Mouse (Mus musculus): ENCODE measurements around the gene Kndc1.
A peak's percentile ranks its signal among the peaks of the same experiment; 100 is the strongest.

The Kndc1 gene

DNA sequence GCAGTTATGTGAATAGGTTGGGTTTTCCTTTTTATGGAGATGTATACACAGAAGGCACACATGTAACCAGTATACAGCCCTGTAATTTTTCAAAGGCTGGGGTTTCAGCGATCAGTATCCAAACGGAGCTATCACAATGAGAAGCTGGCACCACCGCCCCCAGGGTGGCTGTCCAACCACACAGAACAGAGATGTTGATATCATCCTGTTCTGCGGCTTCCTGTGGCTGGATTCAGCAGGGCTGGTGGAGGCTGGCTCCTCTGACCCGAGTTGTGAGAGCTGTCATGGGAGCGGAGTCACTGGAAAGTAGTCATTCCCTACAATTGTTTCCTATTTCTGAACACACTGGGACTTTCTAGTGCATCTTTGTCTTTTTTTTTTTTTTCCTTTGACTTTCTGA, 10.8 kb downstream of the Kndc1 start:
- no peak for DNase-seq (ENCODE audit: extremely low spot score, low spot score)

DNA sequence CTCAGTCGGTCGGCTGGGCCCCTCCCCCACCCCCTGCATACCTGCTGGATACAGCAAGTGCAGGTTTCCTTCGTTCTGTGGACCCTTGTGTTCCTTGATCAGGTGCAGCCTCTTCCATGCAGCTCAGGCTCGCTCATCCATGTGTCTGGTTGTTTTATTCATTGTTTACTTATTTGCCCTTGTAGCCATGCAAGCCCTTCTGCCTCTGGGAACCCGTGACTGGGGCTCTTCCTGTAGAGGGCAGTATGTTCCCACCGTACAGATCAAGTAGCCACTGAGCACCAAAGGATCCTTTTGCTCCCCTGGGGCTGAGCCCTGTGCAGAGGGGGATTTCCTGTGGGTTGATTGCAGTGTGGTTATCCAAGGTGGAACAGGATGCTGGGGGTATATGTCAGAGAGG, 11.2 kb downstream of the Kndc1 start:
- peak; percentile 43 for DNase-seq (ENCODE audit: extremely low spot score, low spot score)

DNA sequence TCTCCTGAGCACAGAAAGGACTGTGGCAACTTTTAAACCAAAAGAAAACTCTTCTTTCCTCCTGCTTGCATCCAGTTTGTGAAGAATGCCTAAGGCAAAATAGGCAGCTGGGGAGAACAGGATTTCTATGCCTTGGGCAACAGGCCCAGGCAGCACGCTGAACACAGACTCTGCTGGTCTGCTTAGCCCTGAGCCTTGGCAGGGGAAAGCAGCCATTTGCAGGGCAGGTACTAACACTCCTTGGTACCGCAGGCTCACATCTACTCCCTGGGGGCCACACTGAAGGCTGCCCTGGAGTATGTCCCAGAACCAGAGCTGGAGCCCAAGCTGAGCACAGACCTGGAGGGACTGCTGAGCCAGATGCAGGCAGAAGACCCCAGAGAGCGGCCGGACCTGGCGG, 13.7 kb downstream of the Kndc1 start:
- no peak for DNase-seq (ENCODE audit: extremely low spot score, low spot score)

DNA sequence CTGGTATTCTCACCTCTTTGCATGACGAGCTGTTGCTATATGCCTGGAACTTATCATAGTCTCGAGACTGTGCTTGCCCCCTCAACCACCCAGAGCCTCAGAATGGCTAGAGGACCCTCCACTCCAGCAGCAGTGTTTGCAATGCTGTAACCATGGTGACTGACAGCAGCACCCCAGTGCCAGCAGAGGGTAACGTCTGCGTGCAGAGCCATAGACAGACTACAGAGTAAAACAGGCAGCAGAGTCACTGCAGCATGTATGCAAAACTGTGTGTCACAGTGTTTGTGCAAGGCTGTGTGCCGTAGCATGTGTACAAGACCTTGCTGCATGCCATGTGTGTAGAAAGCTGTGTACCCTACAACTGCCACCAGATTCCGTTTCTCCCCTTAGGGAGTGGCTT, 15.0 kb downstream of the Kndc1 start:
- DNase-seq (ENCODE audit: extremely low spot score, low spot score), result no peak

DNA sequence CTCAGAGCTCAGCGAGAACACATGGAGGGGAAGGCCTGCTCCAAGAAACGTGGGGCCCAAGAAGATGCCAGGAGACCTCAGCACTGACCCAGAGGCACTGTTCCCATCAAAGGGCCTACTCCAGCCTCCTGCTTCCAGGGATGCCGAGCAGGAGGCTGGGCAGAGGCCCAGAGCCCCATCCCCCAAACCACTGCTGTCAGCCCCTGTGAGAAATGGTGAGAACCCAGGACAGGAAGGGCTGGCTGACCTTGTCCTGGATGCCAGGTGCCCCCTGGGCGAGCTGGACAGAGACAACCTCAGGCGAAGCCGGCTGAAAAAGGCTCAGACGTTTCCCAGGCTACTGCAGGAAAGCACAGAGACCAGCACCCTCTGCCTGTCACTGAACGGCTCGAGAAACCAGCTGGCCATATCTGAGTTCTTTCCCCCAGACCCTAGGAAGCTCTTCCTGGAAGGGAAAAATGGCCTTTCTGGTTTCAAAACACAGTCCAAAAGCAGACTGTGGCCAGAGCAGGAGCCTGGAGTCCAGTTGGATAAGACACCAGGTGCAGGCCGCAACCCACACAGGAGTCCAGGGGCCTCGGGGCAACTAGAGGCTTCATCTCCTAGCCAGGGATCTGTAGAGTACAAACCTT, 15.8 kb downstream of the Kndc1 start:
- DNase-seq (ENCODE audit: extremely low spot score, low spot score), result no peak

DNA sequence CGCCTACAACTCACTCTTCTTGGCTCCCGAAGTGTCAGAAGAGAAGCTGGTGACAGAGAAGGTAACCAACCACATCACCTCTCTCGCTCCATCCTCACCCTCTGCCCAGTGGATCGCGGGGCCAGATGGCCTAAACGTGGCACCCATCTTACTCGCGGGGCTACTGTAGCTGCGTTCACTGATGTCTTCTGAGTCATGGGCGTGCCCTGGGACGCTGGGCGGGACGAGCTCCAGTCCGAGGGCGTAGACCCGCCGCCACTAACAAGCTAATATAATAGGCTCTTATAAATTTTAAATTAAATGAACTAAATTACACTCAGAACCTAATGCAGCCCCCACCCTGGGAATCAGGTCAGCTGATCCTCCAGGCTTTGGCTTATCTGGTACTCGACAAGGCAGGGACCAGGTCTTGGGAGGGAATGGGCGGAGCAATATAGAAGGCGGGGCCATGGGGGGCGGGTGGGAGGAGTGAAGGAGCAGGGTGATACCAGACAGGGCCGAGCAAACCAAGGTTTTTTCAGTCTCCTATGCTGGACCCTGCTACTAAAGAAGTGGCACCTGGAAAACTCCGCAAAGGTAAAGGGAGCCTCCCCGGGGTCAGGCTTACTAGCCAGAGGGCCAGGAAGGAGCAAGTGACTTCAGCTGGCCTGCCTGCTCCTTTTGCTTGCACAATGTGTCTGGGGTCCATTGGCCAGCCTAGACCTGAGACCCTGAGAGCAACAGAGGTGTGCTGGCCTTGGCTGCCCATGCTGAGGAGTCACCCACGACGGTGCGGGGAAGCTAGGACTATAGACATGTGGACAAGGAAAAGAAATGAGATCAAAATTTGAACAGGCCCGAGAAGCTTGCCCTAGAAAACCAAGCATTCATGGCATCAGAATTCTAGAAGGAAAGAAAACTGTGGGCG, 19.9 kb downstream of the Kndc1 start:
- peak; percentile 53 for DNase-seq (ENCODE audit: extremely low spot score, low spot score)

DNA sequence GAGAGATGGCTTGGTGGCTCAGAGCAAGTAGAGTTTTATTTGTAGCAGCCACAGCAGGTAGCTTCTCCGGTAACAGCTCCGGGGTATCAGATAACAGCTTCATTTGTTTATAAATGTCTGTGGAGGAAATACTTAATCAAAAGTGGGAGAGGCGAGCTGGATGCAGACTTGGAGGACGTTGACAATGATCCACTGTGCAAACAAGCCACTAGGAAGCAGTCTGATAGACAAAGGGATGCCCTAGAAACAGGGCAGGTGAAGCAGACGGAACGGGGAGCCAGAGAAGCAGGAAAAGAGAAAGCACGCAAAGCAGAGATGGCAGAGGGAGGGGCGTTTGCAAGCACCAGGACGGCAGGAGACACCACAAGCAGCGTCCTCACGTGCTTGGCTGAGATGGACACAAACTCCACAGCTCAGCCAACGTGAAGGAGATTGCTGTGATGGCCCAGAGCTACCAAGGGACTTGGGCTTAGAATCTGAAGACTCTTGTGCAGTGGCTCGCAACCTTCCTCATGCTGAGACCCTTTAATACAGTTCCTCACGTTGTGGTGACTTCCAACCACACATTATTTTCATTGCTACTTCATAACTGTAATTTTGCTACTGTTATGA, 21.3 kb downstream of the Kndc1 start:
- DNase-seq (ENCODE audit: extremely low spot score, low spot score), result no peak

DNA sequence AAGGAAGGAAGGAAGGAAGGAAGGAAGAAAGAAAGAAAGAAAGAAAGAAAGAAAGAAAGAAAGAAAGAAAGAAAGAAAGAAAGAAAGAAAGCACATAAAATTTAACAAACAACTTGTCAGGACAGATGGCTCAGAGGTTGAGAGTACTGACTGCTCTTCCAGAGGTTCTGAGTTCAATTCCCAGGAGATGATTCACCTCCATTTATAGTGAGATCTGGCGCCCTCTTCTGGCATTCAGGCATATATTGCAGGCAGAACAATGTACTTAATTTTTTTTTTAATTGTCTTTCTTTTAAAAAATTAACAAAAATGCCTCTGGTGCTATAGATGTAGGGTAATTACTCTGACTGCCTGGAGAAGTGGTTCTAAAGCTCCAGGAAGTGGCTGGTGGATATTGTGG, 21.8 kb downstream of the Kndc1 start:
- DNase-seq (ENCODE audit: extremely low spot score, low spot score), result no peak

DNA sequence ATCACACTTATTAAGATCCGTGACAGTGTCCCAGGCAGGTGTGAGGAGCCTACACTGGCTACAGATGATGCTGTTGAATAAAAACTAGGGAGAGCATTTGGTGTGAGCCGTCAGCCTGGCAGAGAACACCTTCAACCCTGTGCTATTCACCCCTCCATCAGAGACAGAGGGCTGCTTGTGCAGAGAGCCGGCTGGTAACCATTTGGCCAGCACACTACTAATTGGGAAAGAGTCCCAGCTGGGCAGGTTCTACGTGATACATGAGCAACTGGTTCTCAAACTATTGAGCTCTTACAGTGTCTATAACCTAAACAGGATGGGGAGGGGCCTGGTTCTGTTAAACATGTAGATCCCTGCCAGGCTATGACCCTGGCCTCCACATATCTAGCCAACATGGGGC, 23.8 kb downstream of the Kndc1 start:
- DNase-seq (ENCODE audit: extremely low spot score, low spot score), result no peak

DNA sequence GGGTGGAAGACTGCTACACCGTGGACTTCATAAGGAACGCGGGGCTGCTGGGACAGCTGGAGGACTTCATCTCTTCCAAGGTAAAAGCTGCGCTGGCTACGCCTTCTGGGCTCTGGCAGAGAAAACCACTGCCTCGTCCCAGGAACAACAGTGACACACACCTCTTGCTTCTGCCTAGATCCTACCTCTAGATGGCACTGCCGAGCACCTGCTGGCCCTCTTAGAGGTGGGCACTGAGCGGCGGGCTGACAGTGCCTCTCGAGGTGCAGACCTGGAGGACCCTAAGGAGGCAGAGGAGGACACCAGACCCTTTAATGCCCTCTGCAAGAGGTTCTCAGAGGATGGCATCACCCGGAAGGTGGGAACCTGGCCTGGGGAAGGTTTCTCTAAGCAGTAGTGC, 36.2 kb downstream of the Kndc1 start:
- peak; percentile 44 for DNase-seq (ENCODE audit: extremely low spot score, low spot score)

DNA sequence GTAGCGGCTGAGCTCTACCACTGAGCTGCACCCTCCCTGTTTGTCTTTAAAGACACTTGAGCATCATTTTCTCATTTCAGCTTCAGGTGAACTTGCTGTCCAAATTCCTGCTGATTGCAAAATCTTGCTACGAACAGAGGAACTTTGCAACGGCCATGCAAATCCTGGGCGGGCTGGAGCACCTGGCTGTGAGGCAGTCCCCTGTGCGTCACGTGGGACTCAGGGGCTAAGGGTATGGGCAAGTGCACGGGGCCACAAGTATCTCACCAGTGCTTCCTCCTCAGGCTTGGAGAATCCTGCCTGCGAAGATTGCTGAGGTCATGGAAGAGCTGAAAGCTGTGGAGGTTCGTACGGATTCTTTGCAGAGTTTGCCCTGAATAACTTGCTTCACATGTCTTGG, 42.2 kb downstream of the Kndc1 start:
- no peak for DNase-seq (ENCODE audit: extremely low spot score, low spot score)

DNA sequence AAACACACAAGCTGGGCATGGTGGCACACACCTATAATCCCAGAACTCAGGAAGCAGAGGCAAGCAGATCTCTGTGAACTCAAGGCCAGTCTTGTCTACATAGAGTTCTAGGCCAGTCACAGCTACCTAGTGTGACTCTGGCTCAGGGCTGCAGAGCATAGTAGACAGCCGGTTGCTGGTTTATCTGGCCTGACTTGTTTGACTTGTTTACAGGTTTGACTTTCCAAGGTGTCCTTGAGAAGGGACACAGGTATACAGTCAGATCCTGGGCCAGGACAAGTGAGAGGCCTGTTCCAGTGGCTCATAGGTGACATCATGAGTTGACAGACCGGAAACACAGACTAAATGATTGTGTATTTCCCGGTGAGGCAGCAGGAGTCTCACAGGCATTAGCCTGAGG, 42.6 kb downstream of the Kndc1 start:
- DNase-seq (ENCODE audit: extremely low spot score, low spot score), result no peak

DNA sequence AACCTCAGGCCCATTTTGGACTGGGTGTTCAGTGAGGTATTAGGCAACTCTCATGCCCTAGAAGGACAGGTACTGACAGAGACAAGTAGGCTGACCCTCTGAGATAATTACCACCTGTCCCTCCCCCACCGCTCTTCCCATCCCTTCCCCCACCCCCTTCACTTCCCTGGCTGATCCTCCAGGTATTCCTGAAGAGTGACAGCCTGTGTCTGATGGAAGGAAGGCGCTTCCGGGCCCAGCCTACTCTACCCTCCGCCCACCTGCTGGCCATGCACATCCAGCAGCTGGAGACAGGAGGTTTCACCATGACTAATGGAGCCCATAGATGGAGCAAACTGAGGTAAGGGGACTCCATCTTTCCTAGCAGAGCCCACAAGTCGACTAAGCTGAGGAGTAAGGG, 43.3 kb downstream of the Kndc1 start:
- no peak for DNase-seq (ENCODE audit: extremely low spot score, low spot score)

DNA sequence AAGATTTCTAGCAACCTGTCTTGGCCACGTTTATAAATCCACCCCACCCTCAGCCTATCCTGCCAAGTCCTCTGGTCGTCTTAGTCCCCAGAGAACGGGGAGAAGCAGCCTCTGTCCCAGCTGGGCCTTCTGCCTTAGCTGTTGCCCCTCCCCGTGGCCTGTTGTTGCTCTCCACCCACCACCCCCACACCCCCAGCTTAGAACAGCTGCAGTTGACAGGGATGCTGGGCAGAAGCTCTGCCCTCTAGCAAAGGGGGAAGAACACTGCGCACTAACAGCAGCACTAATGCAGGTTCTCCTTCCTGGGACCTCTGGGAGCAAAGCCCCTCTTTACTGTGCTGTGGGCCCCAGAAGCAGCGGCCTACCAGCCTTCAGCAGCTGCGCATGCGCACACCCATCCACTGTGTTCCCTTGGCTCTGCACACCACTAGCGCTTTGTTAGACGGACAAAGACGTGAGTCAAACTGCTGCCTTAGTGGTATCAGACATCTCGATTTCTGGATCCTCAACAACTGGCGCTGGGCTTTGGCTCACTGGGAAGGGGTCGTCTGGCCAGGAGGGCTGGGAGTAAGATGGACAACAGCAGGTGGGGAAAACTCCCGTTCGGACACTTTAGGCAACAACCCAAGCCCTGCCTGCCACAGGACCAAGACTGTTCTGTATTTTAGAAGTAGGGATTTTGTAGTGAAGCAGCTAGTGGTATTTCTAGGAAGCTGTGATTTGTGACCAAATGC, 46.1 kb downstream of the Kndc1 start:
- no peak for DNase-seq (ENCODE audit: extremely low spot score, low spot score)

DNA sequence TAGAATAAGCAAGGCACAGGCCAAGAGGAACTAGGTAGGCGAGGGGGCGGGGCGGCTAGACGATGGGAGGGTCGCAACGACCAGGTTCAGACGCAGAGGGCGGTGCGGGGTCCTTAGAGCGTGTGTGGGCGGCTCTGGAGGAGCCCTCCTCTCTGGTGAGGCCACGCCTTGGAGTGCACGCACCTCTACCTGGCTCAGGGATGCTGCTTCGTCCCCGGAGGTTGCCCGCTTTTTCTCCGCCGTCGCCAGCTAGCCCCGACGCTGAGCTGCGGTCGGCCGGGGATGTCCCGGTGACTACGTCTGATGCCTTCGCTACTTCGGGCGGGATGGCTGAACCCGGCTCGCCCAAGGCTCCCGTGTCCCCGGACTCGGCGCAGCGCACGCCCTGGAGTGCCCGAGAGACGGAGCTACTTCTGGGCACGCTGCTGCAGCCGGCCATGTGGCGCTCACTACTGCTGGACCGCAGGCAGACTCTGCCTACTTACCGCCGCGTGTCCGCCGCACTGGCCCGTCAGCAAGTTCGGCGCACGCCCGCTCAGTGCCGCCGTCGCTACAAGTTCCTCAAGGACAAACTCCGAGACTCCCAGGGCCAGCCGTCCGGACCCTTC, 49.3 kb downstream of the Kndc1 start, which contains the start of gene Utf1:
TSS of gene Utf1 (plus strand) at position 116 of the 608 bp plus-strand sequence.
- no peak for DNase-seq (ENCODE audit: extremely low spot score, low spot score)

DNA sequence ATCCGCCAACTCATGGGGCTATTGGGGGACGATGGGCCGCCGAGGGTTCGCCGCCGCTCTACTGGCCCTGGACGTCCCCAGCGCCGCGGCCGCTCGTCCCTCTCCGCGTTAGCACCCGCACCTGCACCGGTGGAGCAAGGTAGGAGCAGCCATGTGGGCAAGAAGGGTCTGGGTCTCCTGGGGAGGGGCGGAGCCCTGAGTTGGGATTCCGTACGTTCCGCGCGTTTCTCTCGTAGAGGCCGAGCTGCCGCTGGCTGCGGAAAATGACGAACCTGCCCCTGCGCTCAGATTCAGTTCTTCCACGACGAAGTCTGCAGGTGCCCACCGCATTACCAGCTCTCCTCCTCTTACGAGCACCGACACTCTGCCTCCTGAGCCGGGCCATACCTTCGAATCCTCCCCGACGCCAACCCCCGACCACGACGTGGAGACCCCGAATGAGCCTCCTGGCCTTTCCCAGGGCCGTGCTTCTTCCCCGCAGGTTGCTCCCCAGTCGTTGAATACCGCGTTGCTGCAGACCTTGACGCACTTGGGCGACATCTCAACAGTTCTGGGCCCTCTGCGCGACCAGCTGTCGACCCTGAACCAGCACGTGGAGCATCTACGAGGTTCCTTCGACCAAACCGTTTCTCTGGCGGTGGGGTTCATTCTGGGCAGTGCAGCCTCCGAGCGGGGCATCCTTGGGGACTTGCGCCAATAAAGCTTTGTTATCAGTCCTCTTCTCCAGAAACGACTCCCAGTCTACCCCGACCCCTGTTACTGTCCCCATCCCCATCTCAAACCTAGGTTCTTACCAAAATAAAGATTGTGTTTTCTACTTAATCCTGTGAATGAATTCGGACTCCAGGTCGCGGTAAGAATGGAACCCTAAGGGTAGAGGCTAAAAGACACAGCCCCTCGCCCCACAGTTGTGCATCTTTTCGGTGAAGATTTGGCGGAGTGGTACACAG, 50.1 kb downstream of the Kndc1 start:
- DNase-seq (ENCODE audit: extremely low spot score, low spot score), result peak; percentile 65

DNA sequence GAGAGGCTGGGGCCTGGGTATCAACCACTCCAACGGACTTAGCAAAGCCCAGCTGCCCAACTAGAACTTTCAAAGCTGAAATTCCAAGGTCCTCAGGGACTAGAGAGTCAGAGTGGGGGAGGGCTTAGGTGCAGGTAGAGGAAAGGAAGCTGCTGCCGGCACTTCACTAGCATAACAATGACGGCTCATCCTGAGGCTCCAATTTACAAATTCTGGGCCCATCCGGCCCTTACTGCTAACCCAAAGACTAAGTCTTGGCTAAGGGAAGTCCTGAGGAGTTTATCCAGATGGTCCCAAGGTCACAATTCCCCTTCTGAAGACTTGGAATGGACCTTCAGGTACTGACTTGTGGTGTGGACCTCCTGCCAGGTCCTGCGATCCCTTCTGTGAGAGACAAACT, 51.0 kb downstream of the Kndc1 start:
- DNase-seq (ENCODE audit: extremely low spot score, low spot score), result peak; percentile 26

DNA sequence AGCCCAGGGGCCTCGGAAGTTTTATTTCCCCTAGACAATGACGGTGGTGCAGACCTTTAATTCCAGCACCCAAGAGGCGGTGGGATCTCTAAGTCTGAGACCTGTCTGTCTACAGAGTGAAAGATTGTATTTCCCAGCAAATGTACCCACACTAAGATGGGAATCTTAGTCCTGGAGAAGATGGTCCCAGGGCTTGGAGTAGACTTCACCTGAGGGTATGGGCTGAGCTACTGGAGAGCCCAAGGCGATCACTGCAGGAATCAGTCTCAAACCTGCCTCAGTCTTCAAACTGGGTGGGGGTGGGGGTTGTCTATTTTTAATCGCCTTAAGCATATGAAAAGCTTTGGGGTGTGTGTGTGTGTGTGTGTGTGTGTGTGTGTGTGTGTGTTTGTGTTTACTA, 51.5 kb downstream of the Kndc1 start:
- no peak for DNase-seq (ENCODE audit: extremely low spot score, low spot score)

DNA sequence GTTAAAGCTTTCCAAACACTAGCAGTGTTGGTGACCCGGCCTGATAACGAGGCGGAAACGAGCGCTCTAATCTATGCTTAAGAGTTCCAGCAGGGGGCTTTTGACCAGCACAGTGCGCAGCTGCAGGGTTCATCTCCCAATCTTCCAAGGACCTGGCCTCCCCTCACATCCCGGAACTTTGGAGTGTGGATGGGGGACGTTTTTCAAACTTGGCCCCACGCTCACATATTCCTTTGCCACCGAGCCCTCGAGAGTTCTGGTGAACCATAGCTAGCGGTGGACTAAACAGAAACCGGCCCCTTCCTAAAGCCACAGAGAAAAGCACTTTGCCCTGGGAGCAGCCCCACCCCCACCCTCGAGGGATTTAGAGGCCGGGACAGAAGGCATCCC, 55.4 kb downstream of the Kndc1 start:
- peak; percentile 61 for DNase-seq (ENCODE audit: extremely low spot score, low spot score)

DNA sequence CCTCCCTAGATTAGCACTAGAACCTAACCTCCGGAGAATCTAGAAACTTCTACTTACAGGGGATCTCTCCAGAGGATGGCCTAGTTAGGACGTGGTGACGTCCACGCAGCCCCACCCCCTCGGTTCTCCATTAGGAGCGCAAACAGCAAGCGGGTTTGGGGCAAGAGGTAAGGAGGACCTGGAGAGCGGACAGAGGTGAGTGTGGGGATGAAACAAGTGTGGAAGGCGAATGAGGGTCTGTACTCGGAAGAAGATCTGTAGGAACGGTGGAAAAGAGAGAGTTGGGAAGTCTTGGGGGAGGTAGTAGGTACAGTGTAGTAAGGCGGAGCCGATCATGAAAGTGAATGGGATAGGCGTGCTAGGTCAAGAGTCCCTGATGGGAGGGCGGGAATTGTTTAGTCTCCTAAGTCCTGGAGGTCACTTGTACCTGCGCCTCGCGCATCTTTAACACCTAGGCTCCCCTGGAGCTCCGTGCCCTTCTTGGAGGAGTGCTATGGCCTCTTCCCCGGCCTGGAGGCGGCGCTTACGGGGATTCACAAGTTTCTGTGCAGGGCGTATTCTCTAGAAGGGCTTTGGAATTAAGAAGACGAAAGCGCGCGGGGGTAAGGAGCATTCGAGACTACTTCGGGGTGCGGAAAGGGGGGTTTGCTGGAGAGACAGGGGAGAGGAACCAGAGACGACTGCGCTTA, 55.9 kb downstream of the Kndc1 start:
- peak; percentile 67 for DNase-seq (ENCODE audit: extremely low spot score, low spot score)
